Mouse (Mus musculus): Measurements from ENCODE around the gene Olfr1318.
A peak's percentile ranks its signal among the peaks of the same experiment; 100 is the strongest.

DNA sequence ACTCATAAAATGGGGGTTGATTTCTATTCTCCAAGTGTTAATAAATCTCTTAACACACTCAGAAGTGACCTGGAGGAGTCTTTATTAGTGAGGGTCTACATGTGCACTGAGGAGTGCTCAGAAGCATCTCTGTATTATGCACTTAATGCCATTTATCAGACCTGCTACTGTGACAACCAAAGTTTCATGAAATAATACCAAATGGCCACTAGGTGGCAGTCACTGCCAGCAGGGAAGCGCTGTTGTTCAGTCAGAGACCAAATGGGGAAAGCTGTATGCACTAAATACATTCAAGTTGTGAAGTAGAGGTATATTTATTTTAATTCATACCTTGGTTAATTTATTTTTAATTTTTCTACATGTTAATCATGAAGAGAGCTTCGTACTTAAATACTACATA lies 42.9 kb downstream of the Olfr1318 start:
- TF ChIP-seq POLR2A (IDR thresholded peaks at IDR 0.05; ENCODE audit: insufficient read depth, low read length): no peak
- TF ChIP-seq CTCF (IDR thresholded peaks at IDR 0.05; ENCODE audit: low read depth, low read length): peak; percentile 77
